Mouse (Mus musculus): Measurements from ENCODE around the gene Scpep1. TPM values are rescaled to one million over a fixed set of nuclear protein-coding genes. Genes with fewer than 3 reads are reported as not detected.

The Scpep1 gene
- polyA plus RNA-seq, 1 experiment: 16.4 TPM

DNA sequence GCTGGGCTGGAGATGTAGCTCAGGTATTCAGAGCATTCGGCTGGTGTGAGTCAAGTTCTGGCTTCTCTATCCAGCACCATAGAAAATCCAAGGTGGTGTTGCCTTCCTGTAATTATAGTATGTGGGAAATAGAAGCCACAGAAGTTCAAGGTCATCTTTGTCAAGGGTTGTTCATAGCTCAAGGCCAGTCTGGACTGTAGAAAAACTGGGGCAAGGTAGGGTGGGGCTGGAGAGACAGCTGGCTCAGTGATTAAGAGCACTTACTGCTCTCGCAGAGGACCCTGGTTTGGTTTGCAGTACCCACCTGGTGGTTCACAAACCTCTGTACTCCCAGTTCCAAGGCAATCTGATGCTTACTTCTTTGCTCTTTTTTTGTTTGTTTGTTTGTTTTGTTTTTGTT lies 66.3 kb downstream of the Scpep1 start:
- Histone ChIP-seq H3K4me3 (ENCODE audit: control insufficient read depth, low read depth, low read length) (peak overlapping the region; percentile 5; the same call in 1 of the 2 replicates), H3K36me3 (ENCODE audit: control insufficient read depth, insufficient read depth, low read length) (no peaks in the 10 kb centered on the region), H3K27ac (ENCODE audit: control insufficient read depth, insufficient read depth, low read depth, low read length) (no peak overlapping the region), H3K4me1 (ENCODE audit: control insufficient read depth, insufficient read depth, low read length) (no peaks in the 10 kb centered on the region), H3K27me3 (ENCODE audit: control insufficient read depth, insufficient read depth, low read length) (no peaks in the 10 kb centered on the region)
- TF ChIP-seq CTCF (IDR thresholded peaks at IDR 0.05; ENCODE audit: control insufficient read depth, insufficient read depth, insufficient replicate concordance, low read depth, low read length): no peak
- no peak for TF ChIP-seq POLR2A (IDR thresholded peaks at IDR 0.05; ENCODE audit: control insufficient read depth, low read depth, low read length)

- H3K27ac ChIP-seq (ENCODE audit: control insufficient read depth, insufficient read depth, low read depth, low read length): no peak overlapping the region
- H3K27me3 ChIP-seq (ENCODE audit: control insufficient read depth, insufficient read depth, low read length): no peaks in the 10 kb centered on the region
- H3K4me1 ChIP-seq (ENCODE audit: control insufficient read depth, insufficient read depth, low read length): no peaks in the 10 kb centered on the region
- no peaks in the 10 kb centered on the region for H3K36me3 ChIP-seq (ENCODE audit: control insufficient read depth, insufficient read depth, low read length)
- H3K4me3 ChIP-seq (ENCODE audit: control insufficient read depth, low read depth, low read length): no peak overlapping the region
- TF ChIP-seq POLR2A (IDR thresholded peaks at IDR 0.05; ENCODE audit: control insufficient read depth, low read depth, low read length): no peak
- TF ChIP-seq CTCF (IDR thresholded peaks at IDR 0.05; ENCODE audit: control insufficient read depth, insufficient read depth, insufficient replicate concordance, low read depth, low read length): no peak
Measured at GRCm38 (mm10) chr11:88884376-88885065, 70.7 kb downstream of the Scpep1 start.

GRCm38 (mm10) chr11:88878011-88878410 lies 77.3 kb downstream of the Scpep1 start:
- no peaks in the 10 kb centered on the region for H3K36me3 ChIP-seq (ENCODE audit: control insufficient read depth, insufficient read depth, low read length)
- no peaks in the 10 kb centered on the region for H3K27me3 ChIP-seq (ENCODE audit: control insufficient read depth, insufficient read depth, low read length)
- H3K4me1 ChIP-seq (ENCODE audit: control insufficient read depth, insufficient read depth, low read length): peaks cover 5% of the 10 kb centered on the region
- no peak overlapping the region for H3K4me3 ChIP-seq (ENCODE audit: control insufficient read depth, low read depth, low read length)
- H3K27ac ChIP-seq (ENCODE audit: control insufficient read depth, insufficient read depth, low read depth, low read length): no peak overlapping the region
- TF ChIP-seq POLR2A (IDR thresholded peaks at IDR 0.05; ENCODE audit: control insufficient read depth, low read depth, low read length) (no peak), CTCF (IDR thresholded peaks at IDR 0.05; ENCODE audit: control insufficient read depth, insufficient read depth, insufficient replicate concordance, low read depth, low read length) (no peak)

Other genes with a start within 250 kb of the Scpep1 start
- gene Msi2, start 237.0 kb downstream of the Scpep1 start, polyA plus RNA-seq (2012; rRNA removed): 69.3 and 71.9 TPM in 2 replicates
- 535 and 558 TPM in 2 replicates for gene Akap1, start 90.9 kb downstream of the Scpep1 start, polyA plus RNA-seq (2012; rRNA removed)
- gene Elobl, start 11.5 kb upstream of the Scpep1 start, polyA plus RNA-seq (2012; rRNA removed): 0.27 and 0.48 TPM in 2 replicates
- gene Coil, start 14.8 kb upstream of the Scpep1 start, polyA plus RNA-seq (2012; rRNA removed): 98.9 and 101 TPM in 2 replicates
- 4.3 and 4.6 TPM in 2 replicates for gene Trim25, start 43.9 kb upstream of the Scpep1 start, polyA plus RNA-seq (2012; rRNA removed)
- gene Dgke, start 111.4 kb upstream of the Scpep1 start, polyA plus RNA-seq (2012; rRNA removed): 2.9 and 4.0 TPM in 2 replicates
- gene Gm525, start 118.4 kb upstream of the Scpep1 start, polyA plus RNA-seq (2012; rRNA removed): 10.4 and 17.4 TPM in 2 replicates

All from testis, adult 2 months (tissue).